Mouse (Mus musculus) thymus, postnatal 36 days (tissue): Measurements from ENCODE around the gene Klhl24.
"Not testable (repeated sequence)": the region's sequence is repeated elsewhere in the genome, so short reads cannot be mapped to it uniquely, and the experiment has no call there.

Source experiments
- DNase-seq, 2 experiments: peaks; one replicate each; pipeline ENCODE4 v3.0.0; 2022; ENCODE audit warnings: mixed read lengths in 2 of 2

Klhl24 gene

DNA sequence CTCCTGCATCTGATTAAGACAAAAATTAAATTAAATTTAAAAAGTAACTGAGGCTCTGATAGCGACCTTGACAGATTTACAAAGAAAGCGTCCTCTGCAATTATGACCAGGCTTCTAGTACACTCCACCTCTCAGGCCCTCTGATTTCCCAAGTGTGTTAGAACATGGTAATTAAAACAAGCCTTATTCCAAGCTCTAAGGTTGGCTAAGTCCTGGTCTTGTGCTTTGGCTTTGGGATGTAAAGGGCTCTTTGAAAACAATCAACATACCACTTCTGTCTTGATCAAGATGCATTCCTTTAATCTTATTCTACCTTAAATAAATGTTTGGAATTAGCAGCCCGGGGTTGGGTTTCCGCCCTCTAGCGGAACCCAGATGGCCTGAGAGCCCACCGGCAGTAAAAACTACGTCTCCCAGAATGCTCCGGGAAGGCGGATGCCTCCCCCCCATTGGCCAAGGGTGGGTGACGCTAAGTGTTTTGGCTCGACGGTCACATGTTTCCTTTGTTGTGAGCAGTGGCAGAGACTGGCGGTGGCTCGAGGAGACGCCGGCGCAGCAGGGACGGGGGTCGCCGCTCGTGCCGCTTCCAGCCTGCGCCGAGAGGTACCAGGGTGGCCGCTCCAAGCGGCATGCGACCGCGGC lies at the start of gene Klhl24:
TSS of gene Klhl24 (plus strand) at position 474 of the 642 bp plus-strand sequence.
- peak; percentile 89 to 94 for DNase-seq

DNA sequence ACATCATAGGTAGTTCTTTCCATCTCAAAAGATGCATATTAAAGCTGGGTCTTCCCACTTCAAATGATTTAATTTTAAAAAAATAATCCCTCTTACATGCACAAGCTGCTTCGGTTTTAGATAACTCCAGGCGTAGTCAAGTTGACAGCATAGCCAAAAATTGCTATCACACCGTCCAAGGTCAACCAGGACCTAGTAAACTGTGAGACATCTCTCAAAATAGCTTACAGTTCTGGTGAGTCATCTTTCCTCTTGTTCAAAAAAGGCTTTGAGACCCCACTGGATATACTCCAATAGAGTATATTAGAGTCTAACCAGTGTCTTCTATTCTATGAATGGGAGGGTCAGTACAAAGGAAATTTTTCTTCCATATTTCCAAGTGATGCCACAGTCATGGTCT lies 44.7 kb upstream of the Klhl24 start:
- DNase-seq: no peak

DNA sequence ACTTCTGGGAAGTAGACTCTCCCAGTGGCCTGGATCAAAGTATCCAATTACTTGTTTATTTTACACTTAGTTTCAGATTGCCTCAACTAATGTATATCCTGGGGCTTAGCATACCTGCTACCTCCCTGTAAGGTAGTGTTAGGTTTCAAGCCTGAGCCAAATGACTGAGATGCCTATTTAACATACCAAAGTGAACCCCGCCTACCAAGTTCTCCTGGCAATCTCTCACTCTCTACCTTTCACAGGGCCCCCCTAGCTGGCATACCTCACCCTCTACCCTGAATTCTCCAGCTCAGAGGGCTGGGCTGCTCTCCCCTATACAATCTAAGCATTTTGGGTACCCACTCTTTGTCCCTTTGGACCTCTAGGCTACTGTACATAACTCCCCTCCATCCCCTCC lies 24.6 kb upstream of the Klhl24 start:
- no peak for DNase-seq

DNA sequence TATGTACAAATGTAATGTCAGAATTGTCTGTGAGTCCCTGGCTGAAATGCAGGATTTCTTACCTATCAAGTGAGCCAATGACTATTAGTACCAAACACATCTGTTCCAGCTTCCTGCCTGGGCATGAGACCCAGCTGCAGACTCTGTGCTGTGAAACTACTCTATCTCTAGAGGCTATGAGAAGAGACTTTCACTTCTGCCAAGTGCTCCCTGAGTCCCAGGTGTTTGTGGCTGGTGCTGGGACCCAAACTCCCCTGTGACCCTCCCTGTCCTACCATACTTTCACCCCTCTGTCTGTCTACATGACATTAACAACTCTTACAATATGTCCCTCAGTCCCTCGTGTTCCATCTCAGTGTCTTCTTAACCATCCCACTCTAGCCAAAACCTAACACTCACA lies 20.7 kb upstream of the Klhl24 start:
- DNase-seq: no peak

DNA sequence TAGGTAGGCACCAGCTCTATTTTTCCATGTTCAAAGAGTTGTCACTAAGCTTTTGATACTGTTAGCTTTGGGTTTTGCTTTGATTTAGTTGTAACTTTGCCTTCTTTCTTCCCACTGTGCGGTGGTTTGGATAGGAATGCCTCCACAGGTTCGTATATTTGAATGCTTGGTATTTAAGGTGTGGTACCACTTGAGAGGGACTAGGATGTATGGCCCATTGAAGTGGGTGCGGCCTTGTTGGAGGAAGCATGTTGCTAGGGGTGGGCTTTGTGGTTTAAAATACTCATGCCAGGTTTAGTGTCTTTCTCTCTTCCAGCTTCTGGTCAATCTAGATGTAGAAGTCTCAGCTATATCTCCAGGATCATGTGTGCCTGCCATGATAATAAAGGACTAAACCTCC lies 17.1 kb upstream of the Klhl24 start:
- DNase-seq: no peak

DNA sequence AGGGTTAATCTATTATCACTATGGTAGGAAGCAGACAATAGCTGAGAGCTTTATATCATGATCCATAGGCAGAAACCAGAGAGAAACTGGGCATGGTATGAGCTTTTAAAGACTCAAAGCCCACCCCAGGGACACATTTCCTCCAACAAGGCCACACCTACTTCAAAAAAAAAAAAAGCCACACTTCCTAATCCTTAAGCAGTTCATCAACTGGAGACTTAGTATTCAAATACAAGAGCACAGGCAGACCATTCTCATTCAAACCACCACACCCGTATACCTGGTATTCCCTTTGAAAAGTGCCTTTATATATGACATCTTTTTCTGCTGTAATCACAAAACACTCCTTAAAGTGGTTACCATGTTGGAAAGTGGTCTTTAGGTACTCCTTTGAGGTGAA lies 12.7 kb upstream of the Klhl24 start:
- DNase-seq: no peak

DNA sequence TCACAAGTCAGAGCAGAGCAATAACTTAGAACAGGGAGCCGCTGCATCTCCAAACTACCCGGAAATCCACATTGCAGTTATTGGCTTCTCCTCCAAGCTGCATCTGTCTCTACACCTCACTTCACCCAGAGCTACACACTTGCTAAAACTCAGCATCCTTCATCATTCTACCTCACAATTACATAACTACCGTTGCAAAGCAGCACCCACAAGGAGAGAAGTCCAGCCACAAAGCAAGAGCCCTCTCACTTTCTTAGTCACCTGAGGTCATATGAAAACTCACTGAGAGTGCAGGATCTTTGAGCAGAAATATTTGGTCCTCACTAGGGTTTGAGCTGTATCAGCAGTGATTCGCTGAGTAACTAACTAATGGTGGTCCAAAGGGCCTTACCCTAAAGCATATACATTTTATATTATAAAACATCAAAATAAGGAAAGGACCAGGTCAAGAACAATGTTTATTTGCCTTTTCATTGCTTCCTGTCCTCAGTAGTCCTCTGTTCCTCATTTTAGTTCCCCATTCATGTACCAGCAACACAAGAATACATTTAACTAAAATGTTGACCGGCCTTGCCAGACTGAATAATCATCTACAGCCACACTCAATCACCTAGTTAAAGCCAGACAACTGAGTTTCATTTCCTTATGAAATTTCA lies 12.0 kb upstream of the Klhl24 start:
- DNase-seq: no peak

DNA sequence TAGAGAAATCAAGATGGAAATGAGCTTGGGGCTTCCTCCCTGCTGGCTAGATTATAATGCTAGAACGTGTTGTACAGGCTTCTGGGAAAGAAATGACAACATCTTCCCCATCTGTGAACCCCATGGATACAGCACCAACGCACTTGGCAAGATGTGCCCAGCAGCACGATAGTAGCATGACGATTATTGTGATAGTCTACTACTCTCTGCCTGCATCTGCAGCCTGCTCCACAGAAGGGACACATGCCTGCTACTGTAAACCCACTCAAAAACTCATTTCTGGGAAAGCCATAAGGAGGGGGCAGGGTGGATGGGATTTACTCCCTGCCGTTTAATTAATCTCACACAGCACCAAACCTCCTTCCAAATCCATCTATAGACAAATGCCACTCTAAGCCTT lies 10.4 kb upstream of the Klhl24 start:
- no peak for DNase-seq

DNA sequence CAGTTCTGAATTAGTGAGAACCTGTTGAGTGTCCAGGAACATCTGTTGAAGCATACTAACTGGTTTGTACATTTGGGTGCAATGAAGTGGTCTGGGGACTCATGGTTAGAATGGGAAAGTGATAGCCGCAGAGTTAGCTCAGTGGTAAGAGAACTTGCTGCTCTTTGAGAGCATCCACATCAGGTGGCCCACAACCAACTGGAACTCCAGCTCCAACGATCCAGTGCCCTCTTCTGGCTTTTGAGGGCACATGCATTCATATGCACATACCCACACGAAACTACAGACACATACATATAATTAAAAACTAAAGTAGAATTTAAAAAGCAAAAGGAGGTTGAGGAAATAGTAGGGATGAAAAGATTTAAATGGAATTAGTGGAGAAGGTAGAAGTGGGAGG lies 7.7 kb upstream of the Klhl24 start:
- no peak for DNase-seq

DNA sequence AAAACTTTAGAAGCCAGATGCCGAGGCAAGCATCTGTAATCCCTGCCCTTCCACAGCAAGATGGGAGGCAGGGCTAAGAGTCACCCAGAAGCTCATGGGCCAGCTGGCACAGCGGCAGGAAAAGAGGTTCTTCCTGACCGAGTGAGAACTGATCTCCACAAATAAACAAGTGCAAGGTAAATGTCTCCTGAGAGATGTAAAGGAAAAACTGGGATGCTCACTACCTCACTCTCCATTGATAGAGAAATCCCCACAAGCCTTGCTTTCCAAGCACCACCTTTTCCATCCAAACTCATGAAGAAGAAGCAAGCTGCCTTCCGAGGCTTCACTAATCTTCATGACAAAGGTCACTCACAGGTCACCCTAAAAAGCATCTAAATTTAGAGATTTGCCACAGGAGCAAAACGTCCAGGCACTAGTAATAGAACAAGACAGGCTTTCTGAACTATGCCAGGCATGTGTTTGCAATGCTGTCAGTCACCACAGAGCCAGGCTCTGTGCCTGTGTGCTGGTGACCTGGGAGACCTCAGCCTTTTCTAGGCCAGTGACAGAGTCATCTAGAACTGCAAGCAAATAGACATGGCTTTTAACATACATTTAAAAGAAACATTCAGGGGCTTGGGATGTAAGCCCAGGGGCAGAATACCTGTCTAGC lies 6.3 kb upstream of the Klhl24 start:
- DNase-seq: no peak

DNA sequence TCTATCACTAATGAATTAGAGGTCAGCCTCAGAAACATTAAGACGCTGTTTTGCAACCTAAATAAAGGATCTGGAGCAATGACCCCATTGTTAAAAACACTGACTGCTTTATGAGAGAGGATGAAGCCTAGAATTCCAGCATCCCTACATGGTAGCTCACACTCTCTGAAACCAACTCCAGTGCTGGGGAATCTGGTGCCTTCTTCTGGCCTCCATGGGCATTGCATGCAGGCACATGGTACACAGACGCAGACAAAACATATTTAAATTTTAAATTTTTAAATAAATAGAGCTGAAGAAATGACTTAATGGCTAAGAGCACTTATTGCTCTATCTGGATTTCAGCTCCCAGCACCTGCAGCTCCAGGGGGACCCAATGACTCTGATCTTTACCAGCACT lies 1.4 kb upstream of the Klhl24 start:
- peak in 1 of 2 experiments; percentile 16 for DNase-seq

DNA sequence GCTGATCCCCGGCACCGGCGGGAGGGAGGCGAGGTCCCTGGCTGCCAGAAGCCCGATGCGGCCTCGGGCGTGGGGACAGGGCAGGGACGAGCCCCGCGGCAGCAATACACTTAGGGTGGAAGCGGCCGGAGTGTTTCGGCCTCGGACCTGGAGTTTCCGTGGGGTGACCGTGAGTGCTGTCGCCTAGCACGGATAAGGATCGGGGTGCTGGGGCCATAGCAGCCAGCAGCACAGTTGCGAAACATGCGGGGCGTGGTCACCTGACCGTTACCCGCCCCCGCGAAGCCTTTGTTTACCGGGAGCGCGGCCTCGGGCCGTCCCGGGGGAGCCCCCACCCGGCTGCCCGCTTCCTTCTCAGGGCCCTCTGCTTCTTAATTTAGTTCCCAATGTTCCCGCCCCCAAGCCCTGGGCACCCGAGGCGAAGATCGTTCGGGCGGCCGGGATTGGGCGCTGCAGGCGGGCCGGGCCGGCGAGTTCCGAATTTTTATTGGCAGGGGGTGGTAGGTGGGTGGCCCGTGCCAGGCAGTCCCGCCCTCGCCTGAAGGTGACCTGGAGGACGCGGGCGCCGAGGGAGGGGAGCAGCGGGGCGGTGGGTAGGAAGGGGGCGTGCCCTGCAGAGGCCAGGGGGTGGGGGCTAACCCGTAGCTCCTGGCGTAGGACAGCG lies 501 bp downstream of the Klhl24 start:
- peak; percentile 90 to 96 for DNase-seq

DNA sequence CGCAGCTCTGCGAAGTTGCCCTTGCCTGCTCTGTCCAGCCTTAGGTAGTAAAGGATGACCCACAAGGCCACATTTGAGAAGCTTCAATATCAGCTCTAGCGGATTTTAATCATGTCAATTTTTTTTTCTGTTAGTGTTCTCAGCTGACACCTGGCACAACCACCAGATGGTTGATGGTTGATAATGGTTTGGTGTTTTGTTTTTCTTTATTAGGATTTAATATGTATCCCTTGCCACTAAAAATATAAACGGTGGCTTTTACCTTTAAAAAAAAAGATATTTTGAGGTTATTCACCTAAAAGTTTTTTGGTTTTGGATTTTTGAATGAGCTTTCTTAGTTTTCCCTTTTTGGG lies 1.0 kb downstream of the Klhl24 start:
- DNase-seq: no peak

DNA sequence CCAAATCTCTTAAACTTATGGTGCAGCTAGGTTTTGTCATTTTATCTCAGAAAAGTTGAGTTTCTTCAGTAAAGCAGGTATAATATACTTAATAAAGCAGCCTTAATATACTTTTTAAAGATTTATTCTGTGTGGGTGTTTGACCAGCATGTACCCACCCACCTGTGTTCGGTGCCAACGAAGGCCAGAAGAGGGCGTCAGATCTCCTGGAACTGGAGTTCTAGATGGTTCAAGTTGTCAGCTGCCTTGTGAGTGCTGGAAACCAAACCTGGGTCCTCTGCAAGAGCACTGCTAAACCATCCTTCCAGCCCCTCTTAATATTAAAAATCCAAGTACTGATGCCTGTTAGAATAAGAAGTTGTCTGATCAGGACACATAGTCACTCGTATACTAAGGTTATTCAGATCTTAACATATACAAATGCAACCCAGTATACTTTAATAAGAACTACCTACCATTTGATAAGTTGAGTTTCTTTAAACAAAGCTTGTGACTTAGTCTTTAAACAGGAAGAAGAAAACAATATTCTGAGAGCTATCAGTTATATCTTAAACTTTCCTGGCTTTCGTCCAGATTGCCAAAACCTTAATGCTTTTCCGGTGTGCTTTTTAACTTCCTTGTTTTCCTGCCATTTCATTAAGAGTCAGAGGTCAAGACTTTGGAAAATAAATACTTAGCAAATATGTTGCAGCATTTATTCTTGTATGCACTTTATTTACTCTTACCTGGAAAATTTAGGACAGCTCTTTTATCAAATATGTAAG lies 1.7 kb downstream of the Klhl24 start:
- peak; percentile 6 to 42 for DNase-seq

DNA sequence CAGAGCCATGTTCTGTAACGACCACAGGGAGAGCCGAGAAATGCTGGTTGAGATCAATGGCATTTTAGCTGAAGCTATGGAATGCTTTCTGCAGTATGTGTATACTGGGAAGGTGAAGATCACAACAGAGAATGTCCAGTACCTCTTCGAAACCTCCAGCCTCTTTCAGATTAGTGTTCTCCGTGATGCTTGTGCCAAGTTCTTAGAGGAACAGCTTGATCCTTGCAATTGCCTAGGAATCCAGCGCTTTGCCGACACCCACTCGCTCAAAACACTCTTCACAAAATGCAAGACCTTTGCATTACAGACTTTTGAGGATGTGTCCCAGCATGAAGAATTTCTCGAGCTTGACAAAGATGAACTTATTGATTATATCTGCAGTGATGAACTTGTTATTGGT lies 9.7 kb downstream of the Klhl24 start:
- DNase-seq: no peak

DNA sequence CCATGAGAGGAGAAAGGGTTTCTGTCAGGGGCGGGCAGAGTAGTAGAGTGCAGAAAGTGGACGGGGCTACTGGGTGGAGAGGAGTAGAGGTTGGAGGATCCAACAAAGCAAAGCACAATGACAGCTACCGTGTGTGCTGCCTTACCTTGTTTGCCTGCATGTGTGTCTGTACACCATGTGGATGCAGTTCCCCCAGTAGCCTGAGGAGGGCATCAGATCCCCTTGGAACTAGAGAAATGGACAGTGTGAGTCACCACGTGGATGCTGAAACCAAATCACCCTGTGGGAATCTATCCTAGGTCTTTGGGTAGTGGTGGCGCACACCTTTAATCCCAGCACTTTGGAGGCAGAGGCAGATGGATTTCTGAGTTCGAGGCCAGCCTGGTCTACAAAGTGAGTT lies 11.6 kb downstream of the Klhl24 start:
- no peak for DNase-seq

DNA sequence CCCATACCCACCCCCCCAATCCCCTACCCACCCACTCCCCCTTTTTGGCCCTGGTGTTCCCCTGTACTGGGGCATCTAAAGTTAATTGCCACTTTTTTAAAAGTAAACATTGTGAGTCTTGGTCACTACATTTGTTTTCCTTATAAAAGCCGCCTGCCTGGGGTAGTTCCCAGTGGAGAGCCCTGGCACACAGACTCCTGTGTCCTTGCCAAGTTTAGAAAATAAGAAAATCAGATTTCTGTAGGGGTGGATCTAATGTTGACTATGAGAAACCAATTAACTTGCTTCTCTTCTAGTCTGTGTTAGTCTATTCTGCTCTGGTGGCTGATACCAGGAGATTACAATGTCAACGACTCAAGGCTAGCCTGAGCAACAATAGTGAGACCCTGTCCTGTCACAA lies 15.3 kb downstream of the Klhl24 start:
- no peak for DNase-seq

DNA sequence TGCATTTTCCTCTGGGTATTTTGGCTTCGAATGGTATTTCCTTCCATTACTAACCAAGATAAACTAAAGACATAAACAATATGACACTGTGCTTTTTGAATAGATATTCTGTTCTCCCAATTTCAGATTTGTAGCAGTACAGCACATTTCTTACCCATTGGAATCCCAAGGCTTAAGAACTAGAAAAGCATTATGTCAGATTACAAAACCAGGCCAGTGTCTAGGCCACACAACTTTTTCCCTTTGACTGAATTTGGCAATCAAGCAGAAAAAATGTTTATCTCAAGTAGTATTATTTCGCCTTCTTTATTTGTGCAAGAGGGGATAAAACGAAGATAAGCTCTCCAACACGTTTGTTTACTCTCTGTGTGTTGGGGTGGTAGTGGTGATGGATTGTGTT lies 18.7 kb downstream of the Klhl24 start:
- DNase-seq: no peak

DNA sequence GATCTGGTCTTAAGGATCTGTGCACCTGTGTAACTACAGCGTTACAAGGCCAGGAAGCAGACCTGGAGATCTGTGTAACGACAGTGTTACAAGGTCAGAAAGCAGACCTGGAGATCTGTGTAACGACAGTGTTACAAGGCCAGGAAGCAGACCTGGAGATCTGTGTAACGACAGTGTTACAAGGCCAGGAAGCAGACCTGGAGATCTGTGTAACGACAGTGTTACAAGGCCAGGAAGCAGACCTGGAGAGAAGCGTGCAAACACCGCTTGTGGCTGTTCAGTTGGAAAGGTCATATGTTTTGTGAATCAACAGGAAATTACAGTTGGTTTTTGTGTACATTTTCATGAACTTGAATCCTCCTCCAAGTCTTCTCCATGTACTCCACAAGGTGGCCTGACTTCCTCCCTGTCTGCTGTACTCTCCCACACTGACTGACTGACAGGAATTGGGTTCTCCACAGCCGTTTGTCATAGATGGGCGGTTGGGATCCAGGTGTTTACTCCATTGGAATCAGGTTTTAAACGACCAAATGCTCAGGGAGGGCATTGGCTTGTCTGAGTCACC lies 29.1 kb downstream of the Klhl24 start:
- not testable (repeated sequence) for DNase-seq

DNA sequence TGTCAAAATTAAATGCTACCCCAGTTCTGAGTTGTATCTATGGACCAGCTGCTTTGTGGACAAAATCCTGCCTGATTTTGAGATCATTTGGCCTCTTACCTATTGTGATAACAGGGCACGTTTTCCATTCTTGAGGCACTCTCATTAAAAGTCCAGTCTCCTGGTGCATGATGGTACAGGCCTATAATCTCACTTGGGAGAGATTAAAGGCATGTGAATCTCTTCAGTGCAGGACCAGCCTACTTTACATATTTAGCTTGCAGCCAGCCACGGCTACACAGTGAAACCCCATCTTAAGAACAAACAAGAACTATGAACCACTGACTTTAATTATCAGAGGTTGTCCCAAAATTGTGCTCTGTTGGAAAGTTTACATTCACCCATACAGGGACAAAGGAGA lies 33.1 kb downstream of the Klhl24 start:
- DNase-seq: no peak

DNA sequence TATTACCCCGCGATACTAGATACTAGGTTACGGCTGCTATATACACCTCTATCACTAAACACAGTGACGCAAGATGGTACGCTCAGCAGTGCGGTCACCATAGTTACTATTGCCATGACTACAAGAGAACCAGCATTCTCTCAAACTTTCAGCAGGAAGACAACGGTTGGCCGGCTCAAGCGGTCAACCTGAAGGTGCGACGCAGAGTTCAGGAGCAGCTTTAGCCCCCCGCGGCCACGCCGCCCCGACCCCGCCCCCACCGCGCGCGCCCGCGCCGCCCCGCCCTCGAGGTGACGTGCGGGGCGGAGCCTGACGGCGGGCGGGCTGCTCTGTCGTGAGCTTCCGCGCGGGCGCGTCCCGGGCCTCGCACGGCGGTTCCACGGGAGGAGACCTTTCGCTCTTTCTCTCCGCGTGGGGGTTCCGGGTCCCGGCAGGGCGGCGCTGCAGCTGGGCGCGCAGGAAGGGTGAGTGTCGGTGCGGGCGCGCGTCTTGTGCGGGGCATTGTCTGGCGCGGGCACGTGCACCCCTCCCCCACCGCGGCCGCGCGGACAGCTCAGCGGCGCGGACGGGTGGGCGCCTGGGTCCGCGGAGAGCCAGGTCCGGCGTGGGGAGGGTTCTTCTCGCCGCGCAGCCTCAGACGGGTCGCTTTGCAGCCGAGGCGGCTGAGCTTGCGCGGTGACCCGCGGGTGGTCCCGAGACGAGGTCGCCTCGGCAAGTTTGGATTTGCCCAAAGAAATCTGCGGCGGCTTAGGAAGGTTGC lies 43.6 kb downstream of the Klhl24 start, which contains the start of gene Yeats2:
TSS of gene Yeats2 (plus strand) at position 292 of the 760 bp plus-strand sequence.
- peak; percentile 89 to 93 for DNase-seq

DNA sequence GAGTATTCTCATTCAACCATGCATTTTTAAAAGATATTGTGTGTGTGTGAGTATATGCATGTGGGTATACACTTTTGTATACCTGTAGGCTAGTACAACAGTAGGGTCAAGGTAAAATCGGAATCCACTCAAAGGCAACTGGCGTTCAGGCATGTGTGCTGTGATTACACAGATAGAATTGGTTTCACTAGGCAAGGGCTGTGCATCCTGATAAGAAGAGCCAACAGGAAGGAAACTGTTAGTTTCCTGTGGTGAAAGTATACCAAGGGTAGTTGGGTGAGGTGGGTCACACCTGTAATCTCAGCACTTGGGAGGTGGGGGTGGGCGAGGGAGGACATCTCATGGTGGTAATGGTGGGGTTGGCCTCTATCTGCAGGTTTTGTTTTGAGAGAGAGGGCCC lies 47.2 kb downstream of the Klhl24 start:
- DNase-seq: no peak
